Mouse (Mus musculus) midbrain, embryonic 14.5 days (tissue): ENCODE data around the gene Inmt. TPM values are rescaled to one million over a fixed set of nuclear protein-coding genes. Genes with fewer than 3 reads are reported as not detected.
A peak's percentile ranks its signal among the peaks of the same experiment; 100 is the strongest.
"Not testable (repeated sequence)": the region's sequence is repeated elsewhere in the genome, so short reads cannot be mapped to it uniquely, and the experiment has no call there.

Source experiments
- ATAC-seq: fragments of 200-750 bp; cut with Nextera tagmentation; 2 replicates; pipeline ENCODE4 v1.8.0; 2017; ENCODE audit warnings: moderate number of reproducible peaks, moderate library complexity; ENCODE audit not compliant: low FRiP score, low TSS enrichment
- DNase-seq: peaks from one replicate; pipeline ENCODE4 v3.0.0-alpha.2; 2015
- H3K27ac ChIP-seq: fragments of 300-500 bp; sonication (generic); replicated peaks from 2 replicates; pipeline ENCODE4 v1.5.1; 2014; ENCODE audit warnings: mild to moderate bottlenecking, low read depth, low read length, moderate library complexity
- H3K27me3 ChIP-seq: fragments of 300-500 bp; sonication (generic); 2 replicates; pipeline ENCODE4 v1.6.1; 2014; ENCODE audit warnings: low read length, control low read depth, mixed read lengths; ENCODE audit not compliant: control insufficient read depth, insufficient read depth
- H3K36me3 ChIP-seq: fragments of 300-500 bp; sonication (generic); 2 replicates; pipeline ENCODE4 v1.6.1; 2014; ENCODE audit warnings: low read length, control low read depth; ENCODE audit not compliant: control insufficient read depth, insufficient read depth
- H3K4me1 ChIP-seq: fragments of 300-500 bp; sonication (generic); 2 replicates; pipeline ENCODE4 v1.6.1; 2014; ENCODE audit warnings: mild to moderate bottlenecking, antibody characterized with exemption, low read length, control low read depth; ENCODE audit not compliant: control insufficient read depth, insufficient read depth
- H3K4me2 ChIP-seq: fragments of 300-500 bp; sonication (generic); 2 replicates; pipeline ENCODE4 v1.6.1; 2014; ENCODE audit warnings: mild to moderate bottlenecking, low read length, moderate library complexity
- H3K4me3 ChIP-seq: fragments of 300-500 bp; sonication (generic); replicated peaks from 2 replicates; pipeline ENCODE4 v1.5.1; 2014; ENCODE audit warnings: low read depth, low read length
- H3K9ac ChIP-seq: fragments of 300-500 bp; sonication (generic); replicated peaks from 2 replicates; pipeline ENCODE4 v1.6.1; 2014; ENCODE audit warnings: mild to moderate bottlenecking, low read length, moderate library complexity
- H3K9me3 ChIP-seq: fragments of 300-500 bp; sonication (generic); 2 replicates; pipeline ENCODE4 v1.6.1; 2016; ENCODE audit warnings: low read length, control low read depth, mixed read lengths; ENCODE audit not compliant: control insufficient read depth
- WGBS: fragments of 180-500 bp; shearing (Covaris S2); extraction: QIAGEN DNeasy Blood & Tissue Kit; methylation state at CpG from one replicate; pipeline ENCODE4 v1.1.7; 2014; 5-methylcytosine and 5-hydroxymethylcytosine counted together
- polyA plus RNA-seq: library from polyadenylated mRNA; unstranded; fragments of >200 nt; fragmentation: Nextera tagmentation; extraction: Ambion mirVana; gene quantifications from 2 replicates; pipeline ENCODE4 v1.2.1, GENCODE M21; 2014

Inmt gene
- polyA plus RNA-seq, 1 experiment from 2014 or later: not detected

DNA sequence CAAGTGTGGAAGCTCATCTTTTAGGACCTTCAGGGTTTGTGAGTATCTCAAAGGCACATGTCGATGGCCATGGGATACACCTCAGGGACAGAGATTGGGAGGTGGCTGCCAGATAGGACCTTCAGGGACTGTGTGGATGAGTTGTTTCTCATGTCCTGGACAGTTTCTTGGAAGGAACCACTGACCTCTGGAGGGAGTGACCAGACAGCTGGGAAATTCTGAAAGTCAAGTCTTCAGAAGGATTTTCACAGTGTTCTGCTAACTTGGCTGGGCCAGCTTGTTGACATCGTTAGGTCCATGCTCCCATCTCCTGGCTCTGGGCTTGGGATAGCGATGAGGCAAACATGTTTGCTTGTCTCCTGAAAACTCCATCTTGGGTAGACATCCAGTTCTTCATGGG lies 24.2 kb upstream of the Inmt start:
- Histone ChIP-seq H3K27ac (no peak overlapping the region), H3K4me1 (peaks cover 8% of the 10 kb centered on the region), H3K4me2 (no peak overlapping the region), H3K36me3 (no peaks in the 10 kb centered on the region), H3K4me3 (no peak overlapping the region), H3K9me3 (no peaks in the 10 kb centered on the region), H3K27me3 (no peaks in the 10 kb centered on the region), H3K9ac (no peak overlapping the region)
- WGBS: 95% methylated on average over 3 of the region's 3 CpGs
- DNase-seq: no peak
- ATAC-seq: no peak

DNA sequence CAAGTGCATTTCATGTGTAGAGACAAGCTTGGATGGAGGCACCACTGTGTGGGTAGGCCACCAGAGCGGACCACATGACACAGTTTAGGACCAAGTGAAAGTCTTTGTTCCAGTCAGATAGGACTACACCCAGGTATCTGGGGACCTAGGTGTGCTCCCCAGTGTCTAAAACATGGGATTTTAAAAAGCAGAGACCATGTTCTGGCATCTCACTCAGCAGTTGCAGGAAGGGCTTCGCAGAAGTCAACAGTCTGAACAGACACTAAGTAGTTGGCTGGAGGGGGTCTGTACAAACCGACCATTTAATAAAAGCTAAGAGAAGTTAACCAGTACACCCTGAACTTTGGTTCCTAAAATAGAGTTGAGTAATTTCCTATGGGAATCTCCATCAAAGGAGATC lies 18.3 kb upstream of the Inmt start:
- Histone ChIP-seq H3K4me1 (no peaks in the 10 kb centered on the region), H3K4me2 (no peak overlapping the region), H3K36me3 (no peaks in the 10 kb centered on the region), H3K9me3 (no peaks in the 10 kb centered on the region), H3K9ac (no peak overlapping the region), H3K27me3 (no peaks in the 10 kb centered on the region), H3K27ac (no peak overlapping the region), H3K4me3 (no peak overlapping the region)
- ATAC-seq: no peak
- WGBS: 93% methylated on average over 3 of the region's 3 CpGs
- no peak for DNase-seq

DNA sequence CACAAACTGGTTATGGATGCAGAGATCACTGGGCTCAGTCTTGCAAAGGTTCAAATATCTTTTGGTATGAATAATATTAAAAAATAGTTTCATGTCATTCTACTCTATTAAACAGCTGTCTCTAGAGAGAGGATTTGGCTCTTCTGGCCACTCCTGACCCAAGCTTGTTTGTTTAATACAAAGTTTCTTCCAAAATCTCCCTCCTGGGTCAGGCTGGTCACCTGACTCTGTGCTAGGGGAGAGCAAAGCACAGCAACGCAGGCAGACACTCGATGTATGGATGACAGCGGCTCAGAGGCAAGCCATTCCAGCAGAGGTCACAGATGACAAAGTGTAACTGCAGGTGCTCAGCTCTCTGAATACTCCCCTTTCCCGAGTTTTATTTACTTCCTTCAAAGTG lies 16.7 kb upstream of the Inmt start:
- 72% methylated on average over 4 of the region's 4 CpGs for WGBS

DNA sequence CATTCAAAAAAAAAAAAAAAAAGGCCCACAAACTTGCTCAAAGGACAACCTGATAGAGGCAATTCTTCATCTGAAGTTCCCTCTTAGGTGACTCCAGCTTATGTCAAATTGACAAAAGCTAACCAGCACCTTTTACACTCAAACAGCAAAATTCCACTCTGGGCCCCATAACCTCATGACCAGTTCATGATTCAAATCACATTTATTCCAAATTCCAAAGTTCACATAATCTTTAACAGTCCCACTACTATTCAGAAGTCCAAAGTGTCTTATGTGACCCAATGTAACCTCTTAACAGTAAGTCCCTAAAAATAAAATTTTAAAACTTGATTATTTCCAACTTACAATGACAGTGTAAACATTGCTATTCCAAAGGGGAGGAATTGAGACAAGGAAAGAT lies 14.6 kb upstream of the Inmt start:
- Histone ChIP-seq H3K9ac (no peak overlapping the region), H3K27ac (no peak overlapping the region), H3K9me3 (no peaks in the 10 kb centered on the region), H3K4me2 (no peak overlapping the region), H3K27me3 (no peaks in the 10 kb centered on the region), H3K4me1 (no peaks in the 10 kb centered on the region), H3K36me3 (no peaks in the 10 kb centered on the region), H3K4me3 (no peak overlapping the region)
- ATAC-seq (no peak), DNase-seq (no peak)

More for the DNA sequence above, 16.7 kb upstream of the Inmt start:
- no peaks in the 10 kb centered on the region for H3K9me3 ChIP-seq
- no peak overlapping the region for H3K27ac ChIP-seq
- H3K9ac ChIP-seq: no peak overlapping the region
- H3K27me3 ChIP-seq: no peaks in the 10 kb centered on the region
- no peaks in the 10 kb centered on the region for H3K36me3 ChIP-seq
- H3K4me1 ChIP-seq: no peaks in the 10 kb centered on the region
- H3K4me2 ChIP-seq: no peak overlapping the region
- H3K4me3 ChIP-seq: no peak overlapping the region
- DNase-seq (no peak), ATAC-seq (no peak)

DNA sequence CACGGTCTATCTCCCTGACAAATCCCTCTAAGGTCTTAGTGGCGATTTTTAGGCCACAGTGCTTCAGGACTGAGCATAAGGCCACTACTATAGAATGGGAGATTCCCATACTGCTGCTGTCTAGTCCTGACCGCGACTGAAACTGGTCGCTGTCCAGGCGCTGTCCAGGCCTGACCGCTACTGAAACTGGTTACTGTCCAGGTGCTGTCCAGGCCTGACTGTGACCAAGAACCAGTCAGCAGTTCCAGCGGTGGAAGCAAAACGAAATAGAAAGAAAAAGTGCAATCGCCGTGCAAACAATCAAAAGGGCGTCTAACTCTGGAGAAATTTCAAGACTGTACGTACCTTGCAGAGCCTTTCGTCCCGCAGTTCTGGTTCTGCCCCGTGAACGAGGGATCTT lies 13.0 kb upstream of the Inmt start:
- not testable (repeated sequence) for ATAC-seq, DNase-seq, H3K36me3 ChIP-seq

DNA sequence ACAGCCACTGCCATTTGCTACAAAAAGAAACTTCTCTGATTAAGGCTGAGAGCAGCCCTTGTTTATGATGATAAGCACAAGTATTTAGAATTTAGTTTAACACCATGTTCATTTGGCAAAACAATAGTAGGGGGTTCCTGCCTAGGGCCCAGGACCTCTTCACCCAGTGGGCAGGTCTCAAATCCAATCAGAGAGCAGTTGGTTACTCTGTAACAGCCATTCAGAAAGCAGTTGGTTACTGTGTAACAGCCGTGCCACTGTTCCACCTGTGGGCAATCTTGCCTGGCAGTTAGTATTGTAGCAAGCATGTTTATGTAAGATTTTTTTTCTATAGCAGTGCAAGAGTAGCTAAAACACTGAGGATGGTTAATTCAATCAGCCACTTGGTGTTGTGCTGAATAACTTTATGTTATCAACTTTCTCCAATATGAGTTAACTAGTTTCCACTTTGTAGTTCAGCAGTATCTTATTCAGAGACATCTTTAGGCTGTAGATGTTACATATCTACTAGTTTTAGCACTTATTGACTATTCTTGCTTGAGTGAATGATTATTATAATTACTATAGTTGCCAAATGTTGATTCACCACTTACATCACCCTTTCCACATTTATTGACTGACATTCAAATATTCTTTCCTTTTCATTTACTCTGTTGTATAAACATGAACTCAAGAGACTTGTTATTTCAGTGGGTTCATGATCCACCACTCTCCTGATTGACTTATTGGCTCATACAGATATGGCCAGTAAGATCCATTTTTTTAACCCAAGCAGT lies 8.0 kb upstream of the Inmt start:
- H3K9me3 ChIP-seq: no peaks in the 10 kb centered on the region
- H3K4me3 ChIP-seq: no peak overlapping the region
- no peak for ATAC-seq
- H3K27ac ChIP-seq: no peak overlapping the region
- H3K9ac ChIP-seq: no peak overlapping the region
- no peaks in the 10 kb centered on the region for H3K36me3 ChIP-seq
- no peaks in the 10 kb centered on the region for H3K4me1 ChIP-seq
- 95% methylated on average over 1 of the region's 1 CpGs for WGBS
- DNase-seq: no peak
- H3K4me2 ChIP-seq: no peak overlapping the region
- no peaks in the 10 kb centered on the region for H3K27me3 ChIP-seq

More for the DNA sequence above, 13.0 kb upstream of the Inmt start:
- not testable (repeated sequence) for H3K27me3 ChIP-seq, H3K4me3 ChIP-seq, H3K27ac ChIP-seq, H3K9ac ChIP-seq, H3K4me1 ChIP-seq, H3K4me2 ChIP-seq, H3K9me3 ChIP-seq
- WGBS: 94% methylated on average over 17 of the region's 17 CpGs

DNA sequence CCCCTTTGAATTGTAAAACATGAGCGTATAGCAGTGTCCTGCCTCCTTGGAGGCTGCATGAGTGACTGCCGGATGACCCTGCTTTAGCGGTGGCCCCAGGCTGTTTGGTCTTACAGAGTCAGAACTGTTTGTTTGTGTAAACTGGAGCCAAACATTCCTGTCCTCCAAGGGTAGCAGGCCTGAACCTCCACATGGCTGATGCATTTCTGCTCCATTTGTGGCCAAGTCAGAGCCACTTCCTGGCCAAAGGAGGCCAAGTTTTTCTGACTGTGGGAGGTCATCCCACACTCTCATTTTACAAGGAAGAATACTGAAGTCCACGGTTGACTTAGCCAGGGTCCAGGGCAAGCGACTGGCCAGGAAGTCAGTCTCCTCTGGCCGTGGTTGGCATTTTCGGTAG lies 4.7 kb upstream of the Inmt start:
- WGBS: 81% methylated on average over 7 of the region's 7 CpGs
- H3K4me2 ChIP-seq: no peak overlapping the region
- no peaks in the 10 kb centered on the region for H3K27me3 ChIP-seq
- H3K4me1 ChIP-seq: no peaks in the 10 kb centered on the region
- no peaks in the 10 kb centered on the region for H3K9me3 ChIP-seq
- H3K4me3 ChIP-seq: no peak overlapping the region
- no peak for DNase-seq
- no peak for ATAC-seq
- H3K9ac ChIP-seq: no peak overlapping the region
- H3K27ac ChIP-seq: no peak overlapping the region
- H3K36me3 ChIP-seq: no peaks in the 10 kb centered on the region

DNA sequence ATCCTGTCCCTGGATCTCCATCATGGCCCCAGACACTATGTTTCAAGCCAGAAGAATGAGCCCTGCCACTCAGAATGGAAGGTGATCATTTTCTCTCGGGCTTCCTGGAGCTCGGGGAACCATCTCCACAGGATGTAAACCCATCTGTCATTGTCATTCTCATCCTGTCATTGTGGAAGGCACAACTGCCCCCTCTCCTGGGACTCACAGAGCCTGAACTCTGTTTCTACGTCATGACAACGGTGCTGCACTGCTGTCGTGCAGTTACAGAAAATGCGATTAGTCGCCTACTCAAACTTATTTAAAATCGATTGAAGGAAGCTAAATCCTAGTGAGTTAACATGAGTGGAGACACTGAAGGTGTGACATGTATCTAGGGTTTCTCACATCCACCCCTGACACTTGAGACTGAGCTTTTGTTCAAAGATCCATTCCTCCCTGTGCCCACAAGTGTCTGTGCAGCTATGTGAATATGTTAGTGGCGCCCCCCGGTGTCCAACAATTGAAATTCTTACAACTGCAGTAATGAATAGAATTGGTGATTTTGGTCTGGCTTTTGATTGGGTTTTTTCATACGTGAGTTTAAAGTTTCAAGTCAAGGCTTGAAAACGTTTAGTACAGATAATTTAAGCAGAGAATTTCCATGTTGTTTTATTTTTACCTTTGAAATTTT lies 2.4 kb upstream of the Inmt start:
- DNase-seq: peak; percentile 47
- WGBS: 47% methylated on average over 12 of the region's 12 CpGs

DNA sequence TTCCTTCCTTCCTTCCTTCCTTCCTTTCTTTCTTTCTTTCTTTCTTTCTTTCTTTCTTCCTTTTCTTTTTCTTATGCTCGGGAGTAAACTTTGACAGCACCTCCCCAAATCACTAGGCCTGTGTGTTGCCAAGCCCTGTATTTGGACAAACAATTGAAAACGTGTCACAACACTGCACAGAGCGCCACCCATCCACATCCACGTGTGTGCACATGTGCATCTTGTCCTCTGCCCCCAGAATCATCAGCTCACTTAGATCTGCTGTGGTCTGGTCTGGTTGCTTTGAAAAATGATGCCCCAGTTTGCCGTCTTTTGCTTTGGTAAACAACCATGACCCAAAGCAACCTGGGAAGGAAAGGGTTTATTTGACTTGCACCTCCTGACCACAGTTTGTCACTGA lies 1.0 kb upstream of the Inmt start:
- Histone ChIP-seq H3K4me2 (no peak overlapping the region), H3K4me3 (no peak overlapping the region), H3K36me3 (no peaks in the 10 kb centered on the region), H3K27ac (no peak overlapping the region), H3K4me1 (no peaks in the 10 kb centered on the region), H3K9ac (no peak overlapping the region), H3K9me3 (no peaks in the 10 kb centered on the region), H3K27me3 (no peaks in the 10 kb centered on the region)
- DNase-seq (no peak), ATAC-seq (no peak)
- WGBS: 76% methylated on average over 5 of the region's 5 CpGs

More for the DNA sequence above, 2.4 kb upstream of the Inmt start:
- ATAC-seq: no peak
- H3K27me3 ChIP-seq: no peaks in the 10 kb centered on the region
- no peaks in the 10 kb centered on the region for H3K9me3 ChIP-seq
- no peaks in the 10 kb centered on the region for H3K4me1 ChIP-seq
- H3K4me3 ChIP-seq: no peak overlapping the region
- H3K36me3 ChIP-seq: no peaks in the 10 kb centered on the region
- no peak overlapping the region for H3K9ac ChIP-seq
- H3K4me2 ChIP-seq: no peak overlapping the region
- no peak overlapping the region for H3K27ac ChIP-seq
